Mouse (Mus musculus) embryonic facial prominence, embryonic 11.5 days (tissue): ENCODE results near the gene Olfr1513. TPM values are rescaled to one million over a fixed set of nuclear protein-coding genes. Genes with fewer than 3 reads are reported as not detected.
"Not testable (repeated sequence)": the region's sequence is repeated elsewhere in the genome, so short reads cannot be mapped to it uniquely, and the experiment has no call there.

Experiments
- ATAC-seq: fragments of 200-750 bp; cut with Nextera tagmentation; replicated peaks from 2 replicates; pipeline ENCODE4 v1.8.0; 2017; ENCODE audit warnings: low read depth; ENCODE audit not compliant: insufficient number of reproducible peaks, low FRiP score, low TSS enrichment
- DNase-seq: peaks from one replicate; pipeline ENCODE4 v3.0.0-alpha.2; 2015; ENCODE audit warnings: low spot score
- H3K27ac ChIP-seq: fragments of 300-500 bp; sonication (generic); replicated peaks from 2 replicates; pipeline ENCODE4 v1.5.1; 2014; ENCODE audit warnings: mild to moderate bottlenecking, low read depth, low read length, control low read depth
- H3K27me3 ChIP-seq: fragments of 300-500 bp; sonication (generic); 2 replicates; pipeline ENCODE4 v1.6.1; 2014; ENCODE audit warnings: mild to moderate bottlenecking, low read length, moderate library complexity, mixed read lengths; ENCODE audit not compliant: control insufficient read depth, insufficient read depth
- H3K36me3 ChIP-seq: fragments of 300-500 bp; sonication (generic); replicated peaks from 2 replicates; pipeline ENCODE4 v1.6.1; 2014; ENCODE audit warnings: low read depth, mild to moderate bottlenecking, low read length, moderate library complexity, mixed read lengths; ENCODE audit not compliant: control insufficient read depth, insufficient read depth
- H3K4me1 ChIP-seq: fragments of 300-500 bp; sonication (generic); 2 replicates; pipeline ENCODE4 v1.6.1; 2014; ENCODE audit warnings: low read length, mixed read lengths; ENCODE audit not compliant: control insufficient read depth, insufficient read depth
- H3K4me2 ChIP-seq: fragments of 300-500 bp; sonication (generic); 2 replicates; pipeline ENCODE4 v1.6.1; 2014; ENCODE audit warnings: low read depth, mild to moderate bottlenecking, control low read depth, low read length, moderate library complexity
- H3K4me3 ChIP-seq: fragments of 300-500 bp; sonication (generic); 2 replicates; pipeline ENCODE4 v1.5.1; 2014; ENCODE audit warnings: low read depth, low read length, control low read depth
- H3K9ac ChIP-seq: fragments of 300-500 bp; sonication (generic); replicated peaks from 2 replicates; pipeline ENCODE4 v1.6.1; 2014; ENCODE audit warnings: mild to moderate bottlenecking, control low read depth, low read length
- H3K9me3 ChIP-seq: fragments of 300-500 bp; sonication (generic); replicated peaks from 2 replicates; pipeline ENCODE4 v1.6.1; 2016; ENCODE audit warnings: mild to moderate bottlenecking, low read length, inconsistent platforms, mixed read lengths; ENCODE audit not compliant: control insufficient read depth
- WGBS: fragments of 180-500 bp; shearing (Covaris S2); extraction: QIAGEN DNeasy Blood & Tissue Kit; methylation state at CpG from one replicate; pipeline ENCODE4 v1.1.7; 2014; 5-methylcytosine and 5-hydroxymethylcytosine counted together
- polyA plus RNA-seq: library from polyadenylated mRNA; unstranded; fragments of >200 nt; fragmentation: Nextera tagmentation; extraction: Ambion mirVana; gene quantifications from 2 replicates; pipeline ENCODE4 v1.2.1, GENCODE M21; 2014

Gene Olfr1513
- polyA plus RNA-seq, 1 experiment from 2014 or later, result not detected

- H3K4me2 ChIP-seq, result peak overlapping the region; percentile 87
- DNase-seq, result no peak
- H3K4me3 ChIP-seq, result peak overlapping the region; percentile 80
- H3K9ac ChIP-seq, result peak overlapping the region; percentile 94
- peaks cover 29% of the 10 kb centered on the region for H3K36me3 ChIP-seq
- ATAC-seq, result peak; percentile 4; the same call in 1 of the 2 replicates
- peak overlapping the region; percentile 89 for H3K27ac ChIP-seq
- no peaks in the 10 kb centered on the region for H3K9me3 ChIP-seq
- WGBS, result 7% methylated on average over 17 of the region's 17 CpGs
- no peaks in the 10 kb centered on the region for H3K27me3 ChIP-seq
- H3K4me1 ChIP-seq, result peaks cover 9% of the 10 kb centered on the region
Observed at GRCm38 (mm10) chr14:52315283-52315780, 40.9 kb downstream of the Olfr1513 start.

GRCm38 (mm10) chr14:52314808-52315150 lies 41.4 kb downstream of the Olfr1513 start:
- Histone ChIP-seq H3K9ac (peak overlapping the region; percentile 94), H3K4me3 (peak overlapping the region; percentile 80), H3K4me1 (peaks cover 9% of the 10 kb centered on the region), H3K27me3 (no peaks in the 10 kb centered on the region), H3K9me3 (no peaks in the 10 kb centered on the region), H3K27ac (no peak overlapping the region), H3K36me3 (peaks cover 29% of the 10 kb centered on the region), H3K4me2 (peak overlapping the region; percentile 87)
- no peak for DNase-seq
- ATAC-seq, result no peak
- 63% methylated on average over 8 of the region's 8 CpGs for WGBS

GRCm38 (mm10) chr14:52313931-52314807 lies 42.0 kb downstream of the Olfr1513 start:
- Histone ChIP-seq H3K4me3 (no peak overlapping the region; the same call in 1 of the 2 replicates), H3K27ac (no peak overlapping the region), H3K9me3 (no peaks in the 10 kb centered on the region), H3K36me3 (peaks cover 29% of the 10 kb centered on the region), H3K27me3 (no peaks in the 10 kb centered on the region), H3K4me2 (peak overlapping the region; percentile 87; the same call in 1 of the 2 replicates), H3K9ac (no peak overlapping the region; the same call in 1 of the 2 replicates), H3K4me1 (peaks cover 9% of the 10 kb centered on the region)
- no peak for ATAC-seq
- 88% methylated on average over 26 of the region's 26 CpGs for WGBS
- no peak for DNase-seq

- WGBS, result 93% methylated on average over 2 of the region's 2 CpGs
- no peak overlapping the region for H3K4me3 ChIP-seq
- H3K36me3 ChIP-seq, result peaks cover 29% of the 10 kb centered on the region
- H3K9me3 ChIP-seq, result no peaks in the 10 kb centered on the region
- DNase-seq (no peak), ATAC-seq (no peak)
- no peak overlapping the region for H3K4me2 ChIP-seq
- no peak overlapping the region for H3K27ac ChIP-seq
- H3K9ac ChIP-seq, result no peak overlapping the region
- peaks cover 9% of the 10 kb centered on the region for H3K4me1 ChIP-seq
- no peaks in the 10 kb centered on the region for H3K27me3 ChIP-seq
Observed at GRCm38 (mm10) chr14:52310906-52311305, 45.3 kb downstream of the Olfr1513 start.

- H3K27me3 ChIP-seq, DNase-seq, H3K9ac ChIP-seq, H3K4me2 ChIP-seq, H3K4me1 ChIP-seq, H3K27ac ChIP-seq, H3K9me3 ChIP-seq, ATAC-seq, H3K4me3 ChIP-seq: not testable (repeated sequence)
- peaks cover 29% of the 10 kb centered on the region for H3K36me3 ChIP-seq
- WGBS, result 94% methylated on average over 5 of the region's 6 CpGs
Observed at GRCm38 (mm10) chr14:52310343-52310742, 45.9 kb downstream of the Olfr1513 start.

- Histone ChIP-seq H3K27me3 (no peaks in the 10 kb centered on the region), H3K9me3 (no peaks in the 10 kb centered on the region), H3K4me2 (no peak overlapping the region), H3K36me3 (peaks cover 2% of the 10 kb centered on the region; the same call in 1 of the 2 replicates), H3K4me3 (no peak overlapping the region), H3K9ac (no peak overlapping the region), H3K27ac (no peak overlapping the region), H3K4me1 (no peaks in the 10 kb centered on the region)
- WGBS, result 91% methylated on average over 2 of the region's 2 CpGs
- DNase-seq (no peak), ATAC-seq (no peak)
Observed at GRCm38 (mm10) chr14:52306100-52306499, 50.1 kb downstream of the Olfr1513 start.

GRCm38 (mm10) chr14:52304644-52305271 lies 51.5 kb downstream of the Olfr1513 start, which contains the start of gene Mettl3:
Gene Mettl3 (minus strand): TSS chr14:52305128.
- DNase-seq (peak; percentile 96), ATAC-seq (peak; percentile 95)
- Histone ChIP-seq H3K9ac (peak within 1 kb of the TSS; percentile 66), H3K27ac (peak within 1 kb of the TSS; percentile 87), H3K9me3 (no peaks in the 10 kb centered on the region), H3K36me3 (no peaks in the 10 kb centered on the region; the same call in 1 of the 2 replicates), H3K4me3 (peak within 1 kb of the TSS; percentile 72), H3K4me1 (no peaks in the 10 kb centered on the region), H3K4me2 (peak within 1 kb of the TSS; percentile 64), H3K27me3 (no peaks in the 10 kb centered on the region)
- under 1% methylated on average over 46 of the region's 46 CpGs for WGBS
